Mouse (Mus musculus): ENCODE results near the gene Oas1g.
"Not testable (repeated sequence)": the region's sequence is repeated elsewhere in the genome, so short reads cannot be mapped to it uniquely, and the experiment has no call there.

Oas1g gene

DNA sequence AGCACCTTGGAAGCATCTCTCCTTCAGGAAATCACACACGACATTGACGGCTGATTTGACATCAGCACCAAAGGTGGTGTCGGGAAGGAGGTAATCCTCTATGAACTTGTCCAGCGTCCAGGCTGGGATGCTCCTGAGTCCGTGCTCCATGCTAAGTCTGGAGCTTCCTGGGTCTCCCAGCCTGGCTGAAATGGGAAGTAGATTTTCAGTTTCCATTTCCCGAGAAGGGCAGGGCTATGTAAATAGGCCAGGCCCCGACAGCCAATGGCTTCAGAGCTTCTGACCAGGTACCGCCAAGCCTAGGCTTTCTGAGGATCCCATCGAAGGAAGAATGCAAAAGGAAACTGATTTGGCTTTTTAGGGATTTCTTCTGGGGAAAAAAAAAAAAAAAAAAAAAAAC is at the start of gene Oas1g:
TSS of gene Oas1g (minus strand) at position 201 of the 400 bp plus-strand sequence.
- not testable (repeated sequence) for DNase-seq

DNA sequence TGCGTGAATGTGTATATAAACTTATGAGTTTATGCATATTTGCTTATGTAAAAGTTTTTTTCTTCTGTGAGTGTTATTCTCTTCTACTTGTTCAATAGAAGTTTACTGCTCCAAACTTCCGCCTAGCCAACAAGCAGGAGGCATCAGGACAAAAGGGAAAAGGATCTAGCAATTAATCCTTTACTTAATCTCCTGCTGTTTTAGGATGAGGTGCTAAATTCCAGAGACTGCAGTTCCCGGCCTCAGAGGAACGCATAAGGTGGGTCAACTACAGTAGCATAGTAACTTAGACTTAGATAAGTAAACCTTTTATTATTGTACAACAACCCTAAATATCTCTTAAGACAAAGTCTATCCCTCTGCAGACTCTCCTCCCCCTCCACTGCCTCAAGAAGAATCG is 46.6 kb upstream of the Oas1g start:
- DNase-seq = no peak

GRCm38 (mm10) chr5:120927036-120927435 is 39.6 kb upstream of the Oas1g start:
- DNase-seq = peak in 1 of 2 experiments; percentile 25

- DNase-seq = not testable (repeated sequence)
Measured at GRCm38 (mm10) chr5:120926311-120926710, 38.9 kb upstream of the Oas1g start.

GRCm38 (mm10) chr5:120924520-120924919 is 37.1 kb upstream of the Oas1g start:
- DNase-seq = not testable (repeated sequence)

GRCm38 (mm10) chr5:120923969-120924368 is 36.6 kb upstream of the Oas1g start:
- no peak for DNase-seq

DNA sequence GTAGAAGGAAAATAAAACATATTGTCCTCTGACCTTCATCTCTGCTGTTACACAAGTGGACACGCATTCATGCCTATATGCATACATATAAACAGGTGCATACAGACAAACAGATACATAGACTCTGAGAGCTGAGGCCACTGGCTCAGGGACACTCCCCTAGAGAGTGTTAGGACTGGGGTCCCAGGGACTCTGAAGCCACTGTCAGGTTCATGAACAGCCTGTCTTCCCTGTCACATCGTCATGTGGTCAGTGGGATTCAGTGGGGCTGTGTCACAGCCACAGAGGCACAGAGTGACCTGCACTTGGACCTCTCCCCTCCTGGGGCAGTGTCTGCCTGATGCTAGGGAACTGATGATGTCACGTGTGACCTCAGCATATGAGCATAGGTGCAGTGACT is 32.9 kb upstream of the Oas1g start:
- DNase-seq = no peak

DNA sequence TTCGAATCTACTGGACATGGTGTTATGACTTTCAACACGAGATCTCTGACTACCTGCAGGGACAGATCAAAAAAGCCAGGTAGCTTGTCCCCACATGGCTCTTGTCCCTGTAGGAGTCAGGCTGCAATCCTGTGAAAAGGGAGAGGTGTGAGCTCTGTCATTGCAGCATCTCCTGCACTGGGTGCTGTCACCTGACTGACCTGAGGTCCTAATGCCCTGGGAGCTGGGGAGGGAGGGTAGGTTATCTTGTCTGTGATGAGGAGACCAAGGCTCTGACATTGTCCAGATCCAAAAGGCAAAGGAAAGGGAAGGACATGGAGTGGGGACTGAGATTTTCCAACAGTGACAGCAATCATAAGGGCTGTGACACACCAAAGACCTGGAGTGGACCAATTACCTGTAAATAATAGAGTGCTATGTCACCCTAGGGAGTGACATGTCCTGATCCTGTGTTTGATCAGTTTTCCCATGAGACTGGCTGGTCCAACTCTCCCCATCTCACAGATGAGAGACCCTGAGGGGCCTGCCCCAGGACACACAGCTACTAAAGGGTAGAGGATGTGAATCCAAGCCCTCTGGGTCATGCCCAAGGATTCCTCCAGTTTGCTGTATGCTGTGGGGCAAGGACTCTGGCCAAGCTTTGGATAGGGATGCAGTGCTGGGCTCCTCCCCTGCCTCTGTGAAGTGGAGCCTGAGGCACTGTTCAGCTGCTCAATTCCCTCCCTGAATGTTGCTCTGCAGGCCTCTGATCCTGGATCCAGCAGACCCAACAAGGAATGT is 31.9 kb upstream of the Oas1g start:
- not testable (repeated sequence) for DNase-seq

- DNase-seq = not testable (repeated sequence)
Measured at GRCm38 (mm10) chr5:120914204-120914603, 26.8 kb upstream of the Oas1g start, which contains the start of gene Oas1d. Gene Oas1d (plus strand): TSS chr5:120914536.

DNA sequence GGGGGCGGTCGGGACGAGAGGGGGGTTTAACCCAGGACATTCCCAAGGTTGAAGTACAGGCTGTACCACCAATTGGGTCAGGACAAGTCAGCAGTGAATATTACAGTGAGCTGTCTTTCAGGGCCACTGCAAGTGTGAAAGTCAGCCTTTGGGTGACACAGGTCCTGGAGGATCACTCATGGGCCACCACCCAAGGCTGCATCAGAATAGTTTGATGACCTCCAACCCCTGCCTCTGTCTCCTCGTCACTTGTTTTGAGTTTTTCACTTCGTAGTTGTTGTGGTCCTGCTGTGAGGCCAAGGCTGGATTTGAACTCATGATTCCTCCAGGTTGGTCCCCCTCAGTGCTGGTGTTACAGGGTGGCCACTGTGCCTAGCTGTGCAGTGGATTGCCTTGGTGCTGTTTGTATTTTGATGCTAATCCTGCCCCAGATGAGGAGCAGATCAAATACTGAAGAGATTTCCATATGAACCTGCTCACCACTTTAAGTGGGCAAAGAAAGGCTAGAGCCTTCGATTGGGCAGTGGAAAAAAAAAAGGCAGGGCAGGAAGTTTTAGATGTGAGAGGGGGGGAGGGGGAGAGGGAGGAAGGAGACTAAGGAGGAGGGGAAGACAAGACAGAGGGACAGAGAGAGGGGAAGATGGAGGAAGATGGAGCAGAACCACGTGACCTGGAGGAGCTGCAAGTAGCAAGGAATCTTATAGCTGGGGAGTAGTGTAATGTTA is 20.9 kb upstream of the Oas1g start:
- DNase-seq = no peak

- DNase-seq = not testable (repeated sequence)
Measured at GRCm38 (mm10) chr5:120906791-120907733, 19.6 kb upstream of the Oas1g start, which contains the start of gene Oas1a. Gene Oas1a (minus strand): TSS chr5:120907521.

DNA sequence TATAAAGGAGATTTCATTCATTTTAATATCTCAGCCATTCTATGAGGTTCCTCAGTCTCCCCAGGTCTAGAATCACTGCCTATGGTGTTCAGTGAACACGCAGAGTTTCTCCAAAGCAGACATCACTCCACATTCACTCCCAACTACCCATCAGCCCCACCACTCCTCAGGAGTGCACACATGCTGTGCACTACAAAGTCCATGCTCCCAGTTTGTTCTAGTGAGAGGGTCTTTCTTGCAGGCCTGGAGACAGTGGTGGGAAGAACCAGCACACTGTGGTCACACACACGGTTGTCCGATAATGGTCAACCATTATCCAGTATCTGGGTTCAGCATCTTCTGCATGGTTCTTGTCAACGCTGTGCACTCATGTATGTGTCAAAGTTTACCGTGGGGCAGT is 14.6 kb upstream of the Oas1g start:
- DNase-seq = no peak

DNA sequence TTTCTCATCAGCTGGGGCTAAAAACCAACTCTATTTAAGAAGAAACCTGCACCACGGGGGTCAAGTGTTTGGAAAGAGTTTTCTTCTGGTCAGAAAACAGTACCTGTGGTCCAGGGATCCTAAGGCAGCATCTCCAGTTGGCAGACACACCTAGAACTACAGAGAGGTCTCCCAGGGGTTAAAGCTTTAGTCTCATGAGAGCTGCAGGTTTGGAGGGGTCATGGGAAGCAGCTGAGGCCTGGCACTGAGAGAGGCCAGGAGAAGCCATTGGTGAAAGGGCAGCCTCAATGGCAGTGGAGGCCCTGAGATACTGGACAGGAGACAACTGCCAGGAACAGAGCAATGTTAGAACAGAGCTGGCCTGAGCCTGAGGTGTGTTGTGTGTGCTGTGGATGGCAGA is 13.3 kb upstream of the Oas1g start:
- DNase-seq = no peak

GRCm38 (mm10) chr5:120898726-120899125 is 11.3 kb upstream of the Oas1g start:
- no peak for DNase-seq

GRCm38 (mm10) chr5:120898307-120898706 is 10.9 kb upstream of the Oas1g start:
- no peak for DNase-seq

- DNase-seq = no peak
Measured at GRCm38 (mm10) chr5:120895231-120895900, 8.0 kb upstream of the Oas1g start.

- not testable (repeated sequence) for DNase-seq
Measured at GRCm38 (mm10) chr5:120894692-120895091, 7.3 kb upstream of the Oas1g start.

DNA sequence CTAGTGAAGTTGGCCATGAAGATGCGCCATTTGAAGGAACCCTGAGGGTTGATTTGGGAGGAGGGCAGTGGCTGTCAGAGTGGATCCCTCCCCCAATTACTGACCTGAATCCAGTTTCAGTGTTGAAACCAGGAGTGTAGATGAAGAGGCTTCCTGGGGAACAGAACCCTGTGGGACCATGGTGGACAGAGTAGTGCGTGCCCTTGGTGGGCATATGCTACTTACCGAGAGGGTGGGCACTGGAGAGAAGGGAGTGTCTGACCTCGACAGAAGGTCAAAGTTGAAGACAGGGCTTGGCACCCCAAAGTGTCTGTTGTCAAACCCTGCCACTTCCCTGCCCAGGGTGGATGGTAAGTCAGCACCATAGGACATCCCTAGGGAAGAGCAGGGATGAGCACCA is 6.5 kb upstream of the Oas1g start:
- not testable (repeated sequence) for DNase-seq

- DNase-seq = no peak
Measured at GRCm38 (mm10) chr5:120892243-120892660, 4.8 kb upstream of the Oas1g start.

- DNase-seq = not testable (repeated sequence)
Measured at GRCm38 (mm10) chr5:120891566-120892242, 4.3 kb upstream of the Oas1g start.

DNA sequence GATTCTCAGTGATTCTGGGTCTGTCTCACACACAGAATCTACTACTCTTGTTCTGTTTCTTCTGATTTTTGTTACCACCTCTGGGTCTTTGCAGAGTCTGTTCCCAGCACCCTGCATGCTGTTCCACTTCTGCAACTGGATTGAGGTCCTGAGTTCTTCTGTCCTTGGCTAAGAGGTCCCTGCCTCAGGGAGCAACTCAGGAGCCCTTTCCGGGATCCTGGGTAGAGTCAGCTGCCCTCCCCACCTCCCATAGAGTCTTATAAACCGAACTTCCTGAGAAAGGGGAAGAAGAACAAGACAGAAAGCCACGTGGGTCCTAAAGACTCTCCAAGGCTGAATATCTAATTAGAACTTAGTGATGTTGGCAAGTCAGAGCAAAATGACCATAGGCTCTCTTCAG is 3.6 kb upstream of the Oas1g start:
- DNase-seq = no peak

GRCm38 (mm10) chr5:120890026-120890425 is 2.6 kb upstream of the Oas1g start:
- DNase-seq = no peak

Data from cerebellum, postnatal 36 days (tissue).